Mouse (Mus musculus): ENCODE results near the gene Mgat5. TPM values are rescaled to one million over a fixed set of nuclear protein-coding genes. Genes with fewer than 3 reads are reported as not detected.

Gene Mgat5
- total RNA-seq, 2 experiments from 2014 or later = 77.3 to 79.1 TPM

- DNase-seq (ENCODE audit: low spot score in 2 of 2) = no peak
- intact Hi-C loops (cut with DNase I) = no loop called here
Measured at GRCm38 (mm10) chr1:127320956-127321355, 116.1 kb downstream of the Mgat5 start.

DNA sequence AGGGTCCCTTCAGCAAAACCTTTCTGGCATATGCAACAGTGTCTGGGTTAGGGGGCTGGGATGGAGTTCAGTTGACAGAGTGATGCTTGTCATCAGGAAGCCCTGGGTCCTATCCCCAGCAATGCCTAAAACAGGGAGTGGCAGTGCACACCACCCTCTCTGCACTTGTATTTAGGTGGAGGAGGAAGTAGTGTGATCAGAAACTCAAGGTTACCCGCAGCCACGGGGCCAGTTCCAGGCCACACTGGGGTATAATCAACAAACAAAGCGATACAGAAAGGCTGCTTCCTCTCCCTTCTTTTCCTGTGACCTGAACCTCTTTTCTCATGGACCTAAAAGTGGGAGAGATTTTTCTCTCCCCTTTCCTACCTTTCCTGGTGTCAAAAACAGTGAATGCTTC is 116.8 kb downstream of the Mgat5 start:
- intact Hi-C loops (cut with DNase I) = no loop called here
- DNase-seq (ENCODE audit: low spot score in 2 of 2) = no peak

- no peak for DNase-seq (ENCODE audit: low spot score in 2 of 2)
- intact Hi-C loops (cut with DNase I) = no loop called here
Measured at GRCm38 (mm10) chr1:127322169-127322805, 117.5 kb downstream of the Mgat5 start.

- intact Hi-C loops (cut with DNase I) = no loop called here
- DNase-seq (ENCODE audit: low spot score in 2 of 2) = no peak
Measured at GRCm38 (mm10) chr1:127325601-127326198, 120.9 kb downstream of the Mgat5 start.

- no peak for DNase-seq (ENCODE audit: low spot score in 2 of 2)
- intact Hi-C loops (cut with DNase I) = no loop called here
Measured at GRCm38 (mm10) chr1:127327773-127328172, 123.0 kb downstream of the Mgat5 start.

DNA sequence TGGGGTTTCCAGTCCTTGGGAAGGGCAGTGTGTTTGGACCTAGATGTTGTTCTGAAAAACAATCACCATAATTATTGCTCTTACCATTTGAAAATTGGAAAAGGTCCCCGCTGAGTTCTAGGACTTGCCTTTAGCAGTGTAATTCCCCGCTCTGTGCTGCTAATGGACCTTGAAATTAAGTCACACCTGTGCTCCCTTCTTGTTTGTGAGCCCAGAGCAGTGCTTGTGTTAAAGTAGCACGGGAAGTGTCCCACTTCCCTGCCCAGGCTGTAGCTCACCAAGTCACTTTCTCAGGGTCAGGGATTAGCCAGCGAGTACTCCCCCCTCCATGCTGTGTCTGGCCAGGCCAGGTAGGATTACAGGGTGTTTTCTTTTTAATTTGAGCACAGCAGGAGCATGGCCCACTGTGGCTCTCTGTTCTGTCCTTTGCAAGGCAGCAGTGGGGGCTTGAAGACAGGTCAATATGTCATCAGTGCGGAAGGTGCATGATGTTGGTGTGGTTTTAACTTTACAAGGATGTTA is 123.6 kb downstream of the Mgat5 start:
- intact Hi-C loops (cut with DNase I) = no loop called here
- no peak for DNase-seq (ENCODE audit: low spot score in 2 of 2)

DNA sequence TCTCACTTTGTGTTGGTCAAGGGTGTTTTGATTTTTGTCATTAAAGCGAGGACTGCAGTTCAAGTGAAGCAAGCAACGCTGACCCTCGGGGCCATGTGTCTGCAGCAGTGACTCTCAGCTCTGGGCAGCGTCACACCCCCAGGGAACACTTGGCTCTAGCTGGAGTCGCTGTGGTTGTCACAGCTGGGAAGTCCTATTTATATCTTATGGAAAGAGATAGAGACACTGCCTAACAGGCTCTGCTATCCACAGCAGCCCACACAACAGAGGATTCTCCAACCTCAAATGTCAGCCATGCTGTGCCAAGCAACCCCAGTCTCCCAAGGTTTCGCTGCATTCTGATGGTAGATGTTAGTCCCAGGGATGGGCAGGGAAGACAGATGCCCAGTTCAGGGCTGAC is 125.0 kb downstream of the Mgat5 start:
- DNase-seq (ENCODE audit: low spot score in 2 of 2) = no peak

DNA sequence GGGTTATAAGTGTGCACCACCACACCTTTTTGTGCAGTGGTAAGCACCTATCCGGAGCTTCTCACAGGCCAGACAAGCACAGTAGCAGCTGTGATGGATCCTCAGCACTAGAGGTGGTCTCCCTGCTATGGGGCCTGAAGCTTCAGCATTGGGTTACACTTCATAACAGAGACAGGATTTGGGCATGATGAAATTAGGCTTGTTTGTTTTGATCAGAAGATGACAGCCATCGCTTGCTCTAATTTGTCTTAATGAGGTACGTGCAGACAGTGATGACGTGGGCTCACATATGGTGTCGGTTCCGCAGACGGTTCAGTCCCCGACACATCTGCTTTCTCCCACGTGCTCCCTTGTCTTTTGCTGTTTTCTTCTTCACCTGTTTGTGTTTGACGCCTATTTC is 132.9 kb downstream of the Mgat5 start:
- intact Hi-C loops (cut with DNase I) = no loop called here
- no peak for DNase-seq (ENCODE audit: low spot score in 2 of 2)

More for the DNA sequence above, 125.0 kb downstream of the Mgat5 start:
- intact Hi-C loops (cut with DNase I) = no loop called here

DNA sequence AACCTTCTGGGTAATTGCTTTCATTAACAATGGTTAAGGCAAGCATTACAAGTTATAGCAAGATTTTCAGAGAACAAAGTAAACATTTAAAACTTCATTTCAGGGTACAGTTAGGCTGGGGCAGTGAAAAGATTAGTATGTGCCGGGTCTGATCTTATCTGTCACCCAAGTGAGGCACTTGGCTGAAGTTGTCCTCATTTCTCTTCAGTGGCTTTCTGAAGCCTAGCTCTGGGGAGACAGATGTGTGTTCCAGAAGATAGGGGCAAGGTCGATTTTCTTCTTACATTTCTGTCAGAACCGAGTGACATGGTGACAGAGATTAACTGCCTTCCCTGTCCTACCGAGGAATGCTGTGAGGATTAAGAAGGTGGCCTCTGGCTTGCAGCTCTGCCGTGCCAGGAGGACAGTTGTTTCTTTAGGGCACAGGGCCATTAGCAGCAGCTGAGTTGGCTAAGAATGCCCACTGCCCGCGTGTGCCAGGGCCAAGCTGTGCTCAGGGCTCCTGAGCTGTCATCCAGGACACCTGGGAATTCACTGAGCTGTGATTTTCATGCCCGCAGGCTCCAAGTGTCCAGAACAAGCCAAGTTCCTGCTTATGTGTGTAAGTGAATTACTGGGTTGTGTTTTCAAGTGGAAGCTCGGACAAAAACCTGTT is 134.1 kb downstream of the Mgat5 start:
- intact Hi-C loops (cut with DNase I) = no loop called here
- DNase-seq (ENCODE audit: low spot score in 2 of 2) = no peak

- intact Hi-C loops (cut with DNase I) = no loop called here
- DNase-seq (ENCODE audit: low spot score in 2 of 2) = no peak
Measured at GRCm38 (mm10) chr1:127340296-127340695, 135.5 kb downstream of the Mgat5 start.

GRCm38 (mm10) chr1:127344913-127345312 is 140.1 kb downstream of the Mgat5 start:
- intact Hi-C loops (cut with DNase I) = no loop called here
- no peak for DNase-seq (ENCODE audit: low spot score in 2 of 2)

- DNase-seq (ENCODE audit: low spot score in 2 of 2) = no peak
- intact Hi-C loops (cut with DNase I) = no loop called here
Measured at GRCm38 (mm10) chr1:127346596-127347139, 141.9 kb downstream of the Mgat5 start.

GRCm38 (mm10) chr1:127347878-127348620 is 143.2 kb downstream of the Mgat5 start:
- intact Hi-C loops (cut with DNase I) = no loop called here
- no peak for DNase-seq (ENCODE audit: low spot score in 2 of 2)

GRCm38 (mm10) chr1:127348642-127349341 is 144.0 kb downstream of the Mgat5 start:
- DNase-seq (ENCODE audit: low spot score in 2 of 2) = no peak
- intact Hi-C loops (cut with DNase I) = no loop called here

DNA sequence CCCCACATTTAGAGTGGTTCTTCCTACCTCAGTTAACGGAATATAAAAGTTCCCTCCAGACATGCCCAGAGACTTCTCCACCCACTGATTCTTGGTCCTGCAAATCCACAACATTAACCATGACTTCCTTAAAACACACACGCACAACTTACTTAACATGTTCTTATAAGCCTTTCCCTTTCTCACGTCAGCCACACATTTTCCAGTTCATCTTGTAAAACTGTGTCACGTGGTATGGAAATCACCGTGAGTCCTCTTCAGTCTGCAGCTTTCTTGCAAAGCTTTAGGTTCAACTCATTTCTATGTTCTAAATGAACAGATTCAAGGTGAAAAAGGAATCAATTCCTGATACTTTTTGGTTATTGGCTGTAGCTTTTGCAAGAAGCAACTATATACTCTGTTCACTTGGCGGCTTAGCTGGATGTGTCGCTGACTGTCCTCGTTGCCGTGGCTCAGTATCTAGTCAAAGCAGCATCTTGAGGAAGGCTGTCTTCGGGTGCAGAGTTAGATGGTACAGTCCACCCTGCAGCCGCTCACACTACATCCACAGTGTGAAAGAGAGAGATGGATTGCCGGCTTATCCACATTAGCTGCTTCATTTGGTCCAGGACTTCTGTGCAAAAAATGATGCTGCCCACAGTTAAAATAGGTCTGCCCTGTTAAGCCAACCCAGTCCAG is 146.7 kb downstream of the Mgat5 start:
- DNase-seq (ENCODE audit: low spot score in 2 of 2) = no peak
- intact Hi-C loops (cut with DNase I) = no loop called here

DNA sequence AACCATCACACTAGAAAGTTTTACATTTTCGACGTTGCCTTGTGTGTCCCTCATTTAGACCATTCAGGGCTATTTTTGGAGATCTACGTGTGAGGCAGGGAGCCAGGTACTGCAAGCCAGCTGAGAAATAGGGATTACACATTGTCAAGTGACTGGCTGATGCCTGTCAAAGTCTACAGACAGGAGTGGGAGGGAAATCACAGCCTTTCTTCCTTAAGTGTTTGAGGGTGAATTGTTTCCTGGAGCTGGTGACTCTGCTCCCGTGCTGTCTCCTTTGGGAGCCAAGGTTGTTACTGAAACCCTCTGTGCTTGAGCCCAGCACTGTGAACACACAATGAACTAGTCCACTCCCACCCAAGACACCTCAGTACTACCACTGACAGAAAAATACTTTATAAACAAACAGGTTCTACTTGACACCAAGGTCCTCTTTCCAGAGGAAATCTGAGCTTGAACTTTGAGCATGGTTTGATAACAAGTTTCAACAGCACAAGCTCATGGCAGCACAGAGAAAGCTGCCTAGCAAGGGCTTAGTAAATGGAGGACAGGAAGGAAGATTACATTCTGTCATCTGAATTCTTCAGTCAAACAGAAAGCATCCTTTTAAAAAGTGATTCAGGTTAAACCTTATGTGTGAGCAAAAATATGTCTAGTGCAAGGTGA is 147.4 kb downstream of the Mgat5 start:
- DNase-seq (ENCODE audit: low spot score in 2 of 2) = no peak

DNA sequence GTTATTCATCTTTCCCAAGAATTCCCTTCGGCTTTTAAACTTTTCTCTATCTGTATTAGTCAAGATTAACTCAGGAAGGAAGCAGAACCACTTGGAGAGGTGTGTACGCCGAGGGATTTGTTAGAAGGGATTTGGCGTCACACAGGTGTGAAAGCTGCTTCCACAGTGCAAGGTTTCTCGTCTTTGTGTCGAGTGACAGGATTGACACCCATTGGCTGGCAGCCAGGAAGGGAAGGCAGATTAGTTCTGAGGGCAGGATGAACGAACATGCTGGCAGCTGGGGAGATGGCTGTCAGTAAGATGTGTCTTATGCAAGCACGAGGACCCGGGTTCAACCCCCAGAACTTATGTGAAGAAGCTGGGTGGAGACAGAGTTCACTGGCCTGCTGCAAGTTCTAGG is 148.6 kb downstream of the Mgat5 start:
- intact Hi-C loops (cut with DNase I) = no loop called here
- no peak for DNase-seq (ENCODE audit: low spot score in 2 of 2)

More for the DNA sequence above, 147.4 kb downstream of the Mgat5 start:
- intact Hi-C loops (cut with DNase I) = no loop called here

- DNase-seq (ENCODE audit: low spot score in 2 of 2) = no peak
- intact Hi-C loops (cut with DNase I) = no loop called here
Measured at GRCm38 (mm10) chr1:127354152-127354551, 149.3 kb downstream of the Mgat5 start.

Measured in left cerebral cortex, postnatal 36 days (tissue).